Mouse (Mus musculus) midbrain, embryonic 15.5 days (tissue): ENCODE measurements around the gene Tmem177. TPM values are rescaled to one million over a fixed set of nuclear protein-coding genes. Genes with fewer than 3 reads are reported as not detected.
A peak's percentile ranks its signal among the peaks of the same experiment; 100 is the strongest.

ENCODE experiments used
- ATAC-seq: fragments of 200-750 bp; cut with Nextera tagmentation; replicated peaks from 2 replicates; pipeline ENCODE4 v1.8.0; 2017; ENCODE audit warnings: moderate TSS enrichment
- H3K27ac ChIP-seq: fragments of 300-500 bp; sonication (generic); 2 replicates; pipeline ENCODE4 v1.5.1; 2015; ENCODE audit warnings: mild to moderate bottlenecking, inconsistent platforms
- H3K27me3 ChIP-seq: fragments of 300-500 bp; sonication (generic); replicated peaks from 2 replicates; pipeline ENCODE4 v1.6.1; 2015; ENCODE audit warnings: inconsistent platforms
- H3K36me3 ChIP-seq: fragments of 300-500 bp; sonication (generic); replicated peaks from 2 replicates; pipeline ENCODE4 v1.6.1; 2015; ENCODE audit warnings: inconsistent platforms
- H3K4me1 ChIP-seq: fragments of 300-500 bp; sonication (generic); 2 replicates; pipeline ENCODE4 v1.6.1; 2015; ENCODE audit warnings: inconsistent platforms
- H3K4me2 ChIP-seq: fragments of 300-500 bp; sonication (generic); 2 replicates; pipeline ENCODE4 v1.6.1; 2015; ENCODE audit warnings: inconsistent platforms, mild to moderate bottlenecking, moderate library complexity
- H3K4me3 ChIP-seq: fragments of 300-500 bp; sonication (generic); 2 replicates; pipeline ENCODE4 v1.5.1; 2015; ENCODE audit warnings: mild to moderate bottlenecking, inconsistent platforms
- H3K9ac ChIP-seq: fragments of 300-500 bp; sonication (generic); 2 replicates; pipeline ENCODE4 v1.6.1; 2015; ENCODE audit warnings: mild to moderate bottlenecking, inconsistent platforms
- H3K9me3 ChIP-seq: fragments of 300-500 bp; sonication (generic); 2 replicates; pipeline ENCODE4 v1.6.1; 2016; ENCODE audit warnings: inconsistent platforms
- WGBS: fragments of 180-500 bp; shearing (Covaris S2); methylation state at CpG from one replicate; pipeline ENCODE4 v1.1.7; 2015; ENCODE audit warnings: mixed read lengths; 5-methylcytosine and 5-hydroxymethylcytosine counted together
- polyA plus RNA-seq: library from polyadenylated mRNA; unstranded; fragments of >200 nt; fragmentation: Nextera tagmentation; extraction: Ambion mirVana; gene quantifications from 2 replicates; pipeline ENCODE4 v1.2.1, GENCODE M21; 2015

The Tmem177 gene
- polyA plus RNA-seq, 1 experiment from 2014 or later, result 7.5 TPM

DNA sequence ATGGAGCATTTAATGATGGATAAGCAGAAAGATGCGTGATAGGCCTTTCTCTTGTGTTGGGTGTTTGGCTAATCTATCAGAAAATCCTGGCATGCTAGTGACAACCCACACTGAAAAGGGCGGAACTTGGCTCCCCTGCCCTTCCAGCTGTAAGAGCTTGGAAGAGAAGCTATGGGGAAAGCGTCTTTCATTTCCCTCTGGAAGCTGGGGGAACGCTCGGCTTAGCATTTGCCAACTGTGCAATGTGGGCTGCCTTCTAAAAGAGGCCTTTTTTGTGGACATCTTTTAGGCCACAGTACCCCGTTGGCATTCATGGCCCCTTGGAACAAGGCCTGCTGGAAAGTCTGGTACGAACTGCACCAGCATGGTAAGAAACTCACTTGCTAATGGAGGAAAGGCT, 34.1 kb downstream of the Tmem177 start:
- 73% methylated on average over 7 of the region's 7 CpGs for whole genome bisulfite sequencing
- no peak overlapping the region for H3K4me3 ChIP-seq
- no peak overlapping the region for H3K9ac ChIP-seq
- no peaks in the 10 kb centered on the region for H3K4me1 ChIP-seq
- H3K9me3 ChIP-seq, result no peaks in the 10 kb centered on the region
- no peaks in the 10 kb centered on the region for H3K36me3 ChIP-seq
- no peak for ATAC-seq
- H3K27ac ChIP-seq, result 0 out of 2 replicates have a peak overlapping the region, but pooled peaks have one; percentile 40
- no peak overlapping the region for H3K4me2 ChIP-seq
- H3K27me3 ChIP-seq, result no peaks in the 10 kb centered on the region

DNA sequence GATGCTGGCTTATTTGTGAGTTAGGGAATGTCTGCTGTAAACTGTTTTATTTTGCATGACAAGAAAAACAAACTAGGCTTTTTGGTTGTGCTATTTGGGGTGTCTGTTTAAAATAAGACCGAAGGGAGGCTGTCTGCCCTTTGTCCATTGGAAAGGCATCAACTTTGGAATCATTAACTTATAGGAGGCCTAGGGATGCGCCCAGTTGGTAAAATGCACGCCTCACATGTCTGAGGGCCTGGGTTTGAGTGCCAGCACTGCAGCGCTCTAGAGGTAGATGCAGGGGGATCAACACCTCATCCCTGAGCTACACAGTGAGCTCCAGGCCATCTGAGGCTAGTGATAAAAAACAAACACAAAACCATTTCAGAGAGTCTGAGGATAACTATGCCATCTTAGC, 35.5 kb downstream of the Tmem177 start:
- Histone ChIP-seq H3K4me2 (no peak overlapping the region), H3K4me1 (no peaks in the 10 kb centered on the region), H3K9me3 (no peaks in the 10 kb centered on the region), H3K9ac (no peak overlapping the region), H3K27ac (no peak overlapping the region), H3K36me3 (no peaks in the 10 kb centered on the region), H3K27me3 (no peaks in the 10 kb centered on the region), H3K4me3 (no peak overlapping the region)
- 91% methylated on average over 4 of the region's 4 CpGs for WGBS
- ATAC-seq, result no peak

DNA sequence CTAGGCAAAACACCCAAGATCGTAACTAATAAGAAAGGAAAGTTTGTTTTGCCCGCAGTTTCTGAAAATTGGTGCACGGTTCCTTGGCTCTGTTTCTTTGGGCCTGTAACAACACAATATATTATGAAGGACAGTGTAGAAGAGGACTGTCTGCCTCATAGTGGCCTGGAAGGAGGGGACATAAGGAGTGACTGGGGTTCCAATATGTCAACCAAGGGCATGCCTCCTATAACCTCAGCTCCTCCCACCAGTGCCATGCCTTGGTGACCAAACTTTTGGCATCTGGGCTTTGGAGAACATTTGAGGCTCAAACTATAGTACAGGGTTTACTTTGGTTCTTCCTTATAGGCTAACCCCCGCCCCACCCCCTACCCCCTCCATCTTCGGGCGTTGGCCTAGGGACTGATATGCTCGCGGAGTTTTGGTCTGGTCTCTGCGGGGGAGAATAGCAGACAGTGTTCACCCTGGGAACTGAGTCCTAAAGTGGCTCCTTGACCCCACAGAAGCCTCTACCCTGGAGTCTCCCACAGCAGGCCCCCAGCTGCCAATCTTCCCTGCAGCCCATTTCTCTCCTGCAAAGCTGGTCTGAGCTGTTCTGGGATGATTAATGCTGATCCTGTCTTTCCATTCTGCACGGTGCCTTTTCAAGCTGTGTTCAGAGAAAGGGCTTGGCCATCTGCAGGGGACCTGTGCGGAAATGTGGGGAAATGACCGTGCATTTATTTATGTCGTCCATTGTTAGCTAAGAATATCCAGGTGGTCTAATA, 44.4 kb downstream of the Tmem177 start:
- peak; percentile 48; the same call in 1 of the 2 replicates for ATAC-seq
- Histone ChIP-seq H3K4me1 (peaks cover 14% of the 10 kb centered on the region), H3K4me2 (0 out of 2 replicates have a peak overlapping the region, but pooled peaks have one; percentile 10), H3K4me3 (no peak overlapping the region), H3K36me3 (no peaks in the 10 kb centered on the region), H3K9me3 (no peaks in the 10 kb centered on the region), H3K27ac (no peak overlapping the region), H3K9ac (no peak overlapping the region), H3K27me3 (no peaks in the 10 kb centered on the region)
- 42% methylated on average over 13 of the region's 13 CpGs for WGBS

DNA sequence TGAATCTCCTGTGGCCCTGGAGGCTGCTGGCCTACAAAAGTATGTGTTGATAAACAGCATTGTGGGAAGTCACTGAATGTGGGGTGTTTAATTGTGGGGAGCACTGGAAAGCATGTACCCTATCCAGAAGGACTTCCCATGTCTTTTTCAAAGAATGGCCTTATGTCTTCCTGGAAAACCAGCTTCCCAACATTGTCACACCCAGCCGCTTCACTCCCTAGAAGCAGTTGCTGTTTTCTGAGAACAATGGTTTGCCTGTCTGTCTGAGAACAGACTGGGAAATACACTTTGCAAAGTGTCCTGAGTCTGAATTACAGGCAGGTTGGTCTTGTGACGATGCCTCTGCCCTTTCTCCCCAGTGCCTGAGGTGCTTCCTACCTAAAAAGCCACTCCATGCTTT, 45.7 kb downstream of the Tmem177 start:
- ATAC-seq, result no peak
- Histone ChIP-seq H3K27ac (no peak overlapping the region), H3K4me2 (no peak overlapping the region), H3K27me3 (no peaks in the 10 kb centered on the region), H3K9me3 (no peaks in the 10 kb centered on the region), H3K4me3 (no peak overlapping the region), H3K4me1 (peaks cover 14% of the 10 kb centered on the region), H3K36me3 (no peaks in the 10 kb centered on the region), H3K9ac (no peak overlapping the region)
- 52% methylated on average over 2 of the region's 2 CpGs for WGBS

DNA sequence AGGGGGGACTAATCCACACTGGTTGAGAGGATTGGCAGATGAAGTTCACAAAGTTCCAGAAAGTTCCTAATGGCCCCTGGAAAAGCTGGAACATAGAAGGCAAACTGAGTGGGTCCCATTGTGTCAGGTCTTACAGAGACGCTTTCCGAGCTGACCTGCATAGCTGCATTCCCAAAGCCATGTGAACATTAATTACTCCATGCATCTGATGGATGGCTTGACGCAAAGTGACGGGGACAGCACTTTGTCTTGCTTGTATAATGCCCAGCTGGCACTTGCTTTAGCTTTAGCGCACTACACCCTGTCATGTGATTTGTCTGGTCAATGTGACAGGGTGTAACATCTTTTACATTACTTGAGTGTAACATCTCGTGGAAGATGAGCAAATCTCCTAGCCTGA, 47.7 kb downstream of the Tmem177 start:
- Histone ChIP-seq H3K36me3 (no peaks in the 10 kb centered on the region), H3K4me1 (peaks cover 14% of the 10 kb centered on the region), H3K27me3 (no peaks in the 10 kb centered on the region), H3K27ac (no peak overlapping the region), H3K9me3 (no peaks in the 10 kb centered on the region), H3K4me3 (no peak overlapping the region), H3K4me2 (no peak overlapping the region), H3K9ac (no peak overlapping the region)
- no peak for ATAC-seq
- 75% methylated on average over 6 of the region's 6 CpGs for WGBS

DNA sequence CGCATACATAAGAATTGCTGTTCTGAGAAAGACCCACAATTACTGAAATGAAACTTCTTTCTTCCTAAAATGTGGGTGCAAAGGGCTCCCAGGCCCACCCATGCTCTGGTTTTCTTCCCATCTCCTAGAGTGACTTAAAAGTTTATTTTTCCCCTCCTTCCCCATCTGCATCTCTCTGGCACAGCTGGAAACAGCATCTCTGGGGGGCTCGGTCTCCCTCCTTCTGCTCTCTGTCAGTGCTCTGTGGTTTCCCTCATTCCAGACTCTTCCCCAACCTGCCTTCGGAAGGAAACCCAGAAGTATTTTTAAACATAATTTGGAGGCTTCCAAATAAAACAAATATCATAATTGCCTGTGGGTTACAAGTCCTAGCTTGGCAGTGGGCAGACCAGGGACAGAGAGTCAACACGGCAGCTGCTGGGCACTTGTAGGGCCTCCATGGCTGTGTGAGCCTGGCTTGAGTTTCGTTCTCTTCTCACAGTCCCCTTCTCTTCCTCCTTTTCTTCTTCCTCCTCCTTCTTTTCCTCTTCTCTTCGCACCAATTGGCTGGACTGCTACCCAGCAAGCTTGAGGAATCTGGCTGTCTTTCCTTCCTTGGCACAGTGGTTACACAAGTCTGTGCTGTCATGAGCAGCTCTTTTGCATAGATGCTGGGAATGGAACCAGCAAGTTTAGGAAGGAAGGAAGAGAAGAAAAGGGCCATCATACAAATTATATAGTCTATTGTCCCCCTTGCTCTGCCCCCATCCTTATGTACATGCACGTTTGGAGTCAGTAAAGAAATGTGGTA, 49.3 kb downstream of the Tmem177 start:
- peaks cover 4% of the 10 kb centered on the region for H3K4me1 ChIP-seq
- H3K4me2 ChIP-seq, result no peak overlapping the region
- H3K9ac ChIP-seq, result no peak overlapping the region
- H3K27me3 ChIP-seq, result no peaks in the 10 kb centered on the region
- H3K9me3 ChIP-seq, result no peaks in the 10 kb centered on the region
- no peak for ATAC-seq
- H3K4me3 ChIP-seq, result no peak overlapping the region
- H3K36me3 ChIP-seq, result no peaks in the 10 kb centered on the region
- 81% methylated on average over 7 of the region's 7 CpGs for WGBS
- no peak overlapping the region for H3K27ac ChIP-seq

DNA sequence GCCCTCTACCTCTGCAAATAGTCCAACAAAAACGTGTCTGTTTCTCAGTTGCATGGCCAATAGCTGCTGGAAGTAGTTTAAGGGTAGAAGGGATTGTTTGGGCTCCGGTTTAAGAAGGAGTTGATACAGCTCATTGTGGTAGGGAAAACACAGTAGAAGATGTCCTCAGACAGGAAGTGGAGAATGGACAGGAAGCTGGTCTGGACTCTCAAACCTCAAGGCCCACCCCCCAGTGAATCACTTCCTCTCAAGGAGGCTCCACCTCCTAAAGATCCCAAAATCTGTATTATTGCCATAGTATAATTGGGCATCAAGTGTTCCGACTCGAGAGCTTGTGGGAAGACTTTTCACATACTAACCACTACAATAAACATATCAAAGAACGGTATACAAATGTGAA, 53.4 kb downstream of the Tmem177 start:
- Histone ChIP-seq H3K9ac (no peak overlapping the region), H3K4me1 (no peaks in the 10 kb centered on the region), H3K27ac (no peak overlapping the region), H3K9me3 (no peaks in the 10 kb centered on the region), H3K36me3 (no peaks in the 10 kb centered on the region), H3K27me3 (no peaks in the 10 kb centered on the region), H3K4me3 (no peak overlapping the region), H3K4me2 (no peak overlapping the region)
- 87% methylated on average over 5 of the region's 5 CpGs for WGBS
- ATAC-seq, result no peak

Other genes with a start within 250 kb of the Tmem177 start
- 10.9 and 12.5 TPM in 2 replicates for gene Ptpn4, start 75.6 kb downstream of the Tmem177 start, polyA plus RNA-seq
- gene Cfap221, start 84.0 kb upstream of the Tmem177 start, polyA plus RNA-seq, result 0.36 and 0.48 TPM in 2 replicates
- gene Sctr, start 93.7 kb upstream of the Tmem177 start, polyA plus RNA-seq, result 0.75 and 1.4 TPM in 2 replicates
- 7.6 and 9.6 TPM in 2 replicates for gene Tmem37, start 160.9 kb upstream of the Tmem177 start, polyA plus RNA-seq
- gene Dbi, start 207.9 kb upstream of the Tmem177 start, polyA plus RNA-seq, result 798 and 903 TPM in 2 replicates
- gene 3110009E18Rik, start 208.0 kb upstream of the Tmem177 start, polyA plus RNA-seq, result 14.2 and 16.0 TPM in 2 replicates